Mouse (Mus musculus): Measurements from ENCODE around the gene Srrm3.

DNA sequence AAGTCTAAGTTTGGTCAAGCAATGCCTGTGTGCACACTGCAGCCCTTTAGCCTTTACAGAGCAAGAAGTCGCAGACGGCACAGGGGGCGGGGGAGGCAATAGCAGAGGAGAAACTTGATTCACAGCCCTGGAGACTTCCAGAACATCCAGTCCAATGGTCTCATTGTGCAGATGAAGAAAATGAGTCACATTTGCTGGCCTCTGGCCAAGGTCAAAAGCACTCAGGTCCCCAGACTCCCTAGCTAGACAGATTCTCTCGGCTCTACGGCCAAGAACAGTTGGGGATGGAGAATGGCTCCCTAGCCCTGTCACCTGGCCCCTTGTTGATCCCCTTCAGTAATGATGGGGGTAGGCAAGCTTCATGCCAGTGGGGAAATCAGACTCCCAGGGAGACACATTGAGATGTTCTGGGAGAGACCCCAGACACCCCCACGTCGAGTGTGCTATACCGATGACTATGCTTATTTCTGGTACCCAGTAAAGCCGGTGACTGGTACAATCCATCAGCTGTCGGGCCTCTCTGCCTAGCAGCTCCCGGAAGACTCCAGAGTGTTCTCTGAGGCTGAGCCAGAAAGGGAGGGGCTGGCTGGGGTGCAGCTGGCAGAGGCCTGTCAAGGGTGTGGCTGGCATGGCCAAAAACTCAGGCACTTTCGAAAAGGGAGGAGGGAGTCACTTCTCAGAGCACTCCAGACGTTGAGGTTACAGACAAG lies 72.9 kb downstream of the Srrm3 start:
- TF ChIP-seq POLR2A (IDR thresholded peaks at IDR 0.05; ENCODE audit: low read depth, low read length) = no peak
- no peak for TF ChIP-seq CTCF (conservative IDR thresholded peaks at IDR 0.05; ENCODE audit: insufficient read depth, insufficient read length, low read depth, low read length)

Data from kidney, adult 2 months (tissue).